Mouse (Mus musculus) intestine, embryonic 14.5 days (tissue): ENCODE results near the gene Atg4a. TPM values are rescaled to one million over a fixed set of nuclear protein-coding genes. Genes with fewer than 3 reads are reported as not detected.

ENCODE experiments used
- ATAC-seq: fragments of 200-750 bp; cut with Nextera tagmentation; replicated peaks from 2 replicates; pipeline ENCODE4 v1.8.0; 2017; ENCODE audit warnings: low read depth, moderate number of reproducible peaks, moderate TSS enrichment, moderate library complexity; ENCODE audit not compliant: low FRiP score, low TSS enrichment
- DNase-seq: peaks from one replicate; pipeline ENCODE4 v3.0.0-alpha.2; 2018; ENCODE audit warnings: low spot score
- H3K27ac ChIP-seq: fragments of 300-500 bp; sonication (generic); 2 replicates; pipeline ENCODE4 v1.5.1; 2014; ENCODE audit warnings: low read depth, mild to moderate bottlenecking, control low read depth
- H3K27me3 ChIP-seq: fragments of 300-500 bp; sonication (generic); replicated peaks from 2 replicates; pipeline ENCODE4 v1.6.1; 2014; ENCODE audit warnings: low read length, control low read depth; ENCODE audit not compliant: control insufficient read depth, insufficient read depth
- H3K36me3 ChIP-seq: fragments of 300-500 bp; sonication (generic); 2 replicates; pipeline ENCODE4 v1.6.1; 2014; ENCODE audit warnings: low read length, control low read depth; ENCODE audit not compliant: control insufficient read depth, insufficient read depth
- H3K4me1 ChIP-seq: fragments of 300-500 bp; sonication (generic); replicated peaks from 2 replicates; pipeline ENCODE4 v1.6.1; 2014; ENCODE audit warnings: low read length, control low read depth, mixed read lengths; ENCODE audit not compliant: control insufficient read depth, insufficient read depth
- H3K4me2 ChIP-seq: fragments of 300-500 bp; sonication (generic); 2 replicates; pipeline ENCODE4 v1.6.1; 2014; ENCODE audit warnings: low read length
- H3K4me3 ChIP-seq: fragments of 300-500 bp; sonication (generic); 2 replicates; pipeline ENCODE4 v1.5.1; 2014; ENCODE audit warnings: low read depth, low read length, control low read depth, mixed read lengths
- H3K9ac ChIP-seq: fragments of 300-500 bp; sonication (generic); 2 replicates; pipeline ENCODE4 v1.6.1; 2014; ENCODE audit warnings: mild to moderate bottlenecking, low read length
- H3K9me3 ChIP-seq: fragments of 300-500 bp; sonication (generic); 2 replicates; pipeline ENCODE4 v1.6.1; 2016; ENCODE audit warnings: low read length, control low read depth; ENCODE audit not compliant: control insufficient read depth
- WGBS: fragments of 180-500 bp; shearing (Covaris S2); extraction: QIAGEN DNeasy Blood & Tissue Kit; methylation state at CpG from one replicate; pipeline ENCODE4 v1.1.7; 2014; 5-methylcytosine and 5-hydroxymethylcytosine counted together
- polyA plus RNA-seq: library from polyadenylated mRNA; unstranded; fragments of >200 nt; fragmentation: Nextera tagmentation; extraction: Ambion mirVana; gene quantifications from 2 replicates; pipeline ENCODE4 v1.2.1, GENCODE M21; 2014

The Atg4a gene
- polyA plus RNA-seq, 1 experiment from 2014 or later, result 13.3 TPM

- Histone ChIP-seq H3K27me3 (0 out of 2 replicates have a peak, but pooled peaks cover 16% of the 10 kb centered on the region), H3K4me3 (no peak overlapping the region), H3K9me3 (no peaks in the 10 kb centered on the region), H3K9ac (no peak overlapping the region), H3K4me2 (no peak overlapping the region), H3K27ac (no peak overlapping the region), H3K4me1 (no peaks in the 10 kb centered on the region), H3K36me3 (no peaks in the 10 kb centered on the region)
- WGBS, result 55% methylated on average over 2 of the region's 2 CpGs
- DNase-seq (no peak), ATAC-seq (no peak)
These were observed 22.8 kb downstream of the Atg4a start for GRCm38 (mm10) chrX:140979546-140979945.

GRCm38 (mm10) chrX:140980163-140980562, 23.5 kb downstream of the Atg4a start:
- 0 out of 2 replicates have a peak, but pooled peaks cover 17% of the 10 kb centered on the region for H3K27me3 ChIP-seq

GRCm38 (mm10) chrX:140983206-140983960, 26.7 kb downstream of the Atg4a start:
- no peaks in the 10 kb centered on the region for H3K9me3 ChIP-seq
- H3K4me2 ChIP-seq, result no peak overlapping the region
- no peaks in the 10 kb centered on the region for H3K36me3 ChIP-seq
- peaks cover 32% of the 10 kb centered on the region for H3K27me3 ChIP-seq
- no peak for ATAC-seq
- no peak for DNase-seq
- 48% methylated on average over 6 of the region's 6 CpGs for WGBS
- no peak overlapping the region for H3K27ac ChIP-seq
- H3K9ac ChIP-seq, result no peak overlapping the region
- H3K4me1 ChIP-seq, result no peaks in the 10 kb centered on the region
- no peak overlapping the region for H3K4me3 ChIP-seq

More at GRCm38 (mm10) chrX:140980163-140980562, 23.5 kb downstream of the Atg4a start:
- WGBS, result 62% methylated on average over 4 of the region's 4 CpGs
- no peaks in the 10 kb centered on the region for H3K4me1 ChIP-seq
- no peaks in the 10 kb centered on the region for H3K9me3 ChIP-seq
- no peak overlapping the region for H3K27ac ChIP-seq
- no peak overlapping the region for H3K9ac ChIP-seq
- H3K4me2 ChIP-seq, result no peak overlapping the region
- ATAC-seq, result no peak
- no peak overlapping the region for H3K4me3 ChIP-seq
- no peaks in the 10 kb centered on the region for H3K36me3 ChIP-seq
- no peak for DNase-seq

DNA sequence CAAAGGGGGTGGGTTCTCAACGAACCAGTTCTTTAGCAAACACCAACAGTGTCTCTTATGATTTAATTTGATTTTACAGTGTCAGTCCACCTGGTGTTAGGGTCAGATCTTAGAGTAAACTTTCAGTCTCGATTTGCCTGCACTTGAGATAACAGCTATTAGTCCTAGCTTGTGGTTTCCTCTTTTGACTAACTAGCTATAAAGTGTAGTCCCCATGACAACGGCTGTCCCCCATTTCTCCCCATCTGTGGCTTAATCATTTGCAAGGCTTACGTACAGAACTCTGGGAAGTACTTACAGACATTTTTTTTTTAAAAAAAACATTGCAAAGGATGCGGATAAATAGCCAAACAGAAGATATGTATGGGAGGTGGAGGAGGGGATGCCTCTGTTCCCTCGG, 28.1 kb downstream of the Atg4a start:
- ATAC-seq (no peak), DNase-seq (no peak)
- no peak overlapping the region for H3K4me2 ChIP-seq
- H3K4me3 ChIP-seq, result no peak overlapping the region
- peaks cover 28% of the 10 kb centered on the region for H3K27me3 ChIP-seq
- no peaks in the 10 kb centered on the region for H3K36me3 ChIP-seq
- no peak overlapping the region for H3K9ac ChIP-seq
- H3K9me3 ChIP-seq, result no peaks in the 10 kb centered on the region
- no peak overlapping the region for H3K27ac ChIP-seq
- 48% methylated on average over 6 of the region's 6 CpGs for WGBS
- H3K4me1 ChIP-seq, result no peaks in the 10 kb centered on the region

DNA sequence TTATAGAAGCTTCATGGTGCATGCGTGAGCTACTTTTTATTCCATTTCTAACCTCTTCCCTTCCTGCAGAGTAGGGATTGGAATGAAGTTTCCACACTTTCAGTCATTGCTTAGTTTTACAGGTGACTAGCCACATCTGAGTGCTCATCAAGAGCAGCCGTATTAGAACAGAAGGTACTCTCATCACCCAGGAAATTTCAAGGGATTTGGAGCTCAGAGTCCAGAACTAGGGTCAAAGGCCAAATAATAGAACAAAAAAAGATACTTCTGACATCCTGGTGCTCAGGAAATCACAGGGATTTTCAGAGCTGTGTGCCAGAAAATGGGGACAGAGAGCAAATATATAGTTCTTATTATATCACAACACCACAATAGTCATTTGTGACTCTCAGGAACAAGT, 28.5 kb downstream of the Atg4a start:
- no peak overlapping the region for H3K4me2 ChIP-seq
- H3K4me1 ChIP-seq, result no peaks in the 10 kb centered on the region
- no peak overlapping the region for H3K27ac ChIP-seq
- no peaks in the 10 kb centered on the region for H3K9me3 ChIP-seq
- H3K27me3 ChIP-seq, result peaks cover 30% of the 10 kb centered on the region
- DNase-seq (no peak), ATAC-seq (no peak)
- no peaks in the 10 kb centered on the region for H3K36me3 ChIP-seq
- H3K4me3 ChIP-seq, result no peak overlapping the region
- H3K9ac ChIP-seq, result no peak overlapping the region
- 86% methylated on average over 2 of the region's 2 CpGs for WGBS

- Histone ChIP-seq H3K4me1 (no peaks in the 10 kb centered on the region), H3K9me3 (no peaks in the 10 kb centered on the region), H3K9ac (no peak overlapping the region), H3K4me2 (no peak overlapping the region), H3K4me3 (no peak overlapping the region), H3K36me3 (no peaks in the 10 kb centered on the region), H3K27me3 (peaks cover 5% of the 10 kb centered on the region; the same call in 1 of the 2 replicates), H3K27ac (no peak overlapping the region)
- DNase-seq (no peak), ATAC-seq (no peak)
- WGBS, result 80% methylated on average over 1 of the region's 1 CpGs
These were observed 40.3 kb downstream of the Atg4a start for GRCm38 (mm10) chrX:140996909-140997516.

DNA sequence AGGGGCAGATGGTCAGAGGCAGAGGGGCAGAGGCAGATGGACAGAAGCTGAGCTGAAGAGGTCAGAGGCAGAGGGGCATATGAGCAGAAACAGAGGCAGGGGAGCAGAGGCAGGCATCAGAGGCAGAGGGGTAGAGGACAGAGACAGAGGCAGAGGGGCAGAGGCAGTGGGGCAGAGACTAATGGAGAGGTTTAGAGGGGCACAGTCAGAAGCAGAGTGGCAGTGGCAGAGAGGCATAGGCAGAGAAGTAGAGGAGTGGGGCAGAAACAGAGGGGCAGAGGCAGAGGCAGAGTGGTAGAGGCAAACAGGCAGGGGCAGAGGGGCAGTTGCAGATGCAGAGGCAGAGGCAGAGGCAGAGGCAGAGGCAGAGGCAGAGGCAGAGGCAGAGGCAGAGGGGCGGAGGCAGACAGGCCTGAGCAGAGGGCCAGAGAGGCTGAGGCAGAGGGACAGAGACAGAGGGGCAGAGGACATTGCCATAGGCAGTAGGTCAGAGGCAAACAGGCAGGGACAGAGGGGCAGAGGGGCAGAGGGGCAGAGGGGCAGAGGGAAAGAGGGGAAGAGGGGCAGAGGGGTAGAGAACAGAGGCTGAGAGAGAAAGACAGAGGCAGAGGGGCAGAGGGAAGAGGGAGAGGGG, 41.3 kb downstream of the Atg4a start:
- WGBS, result 86% methylated on average over 1 of the region's 1 CpGs
- no peak overlapping the region for H3K4me2 ChIP-seq
- DNase-seq, result no peak
- no peak overlapping the region for H3K4me3 ChIP-seq
- no peaks in the 10 kb centered on the region for H3K36me3 ChIP-seq
- no peak overlapping the region for H3K9ac ChIP-seq
- ATAC-seq, result no peak
- no peaks in the 10 kb centered on the region for H3K4me1 ChIP-seq
- no peak overlapping the region for H3K27ac ChIP-seq
- H3K27me3 ChIP-seq, result peaks cover 5% of the 10 kb centered on the region; the same call in 1 of the 2 replicates
- H3K9me3 ChIP-seq, result no peaks in the 10 kb centered on the region

DNA sequence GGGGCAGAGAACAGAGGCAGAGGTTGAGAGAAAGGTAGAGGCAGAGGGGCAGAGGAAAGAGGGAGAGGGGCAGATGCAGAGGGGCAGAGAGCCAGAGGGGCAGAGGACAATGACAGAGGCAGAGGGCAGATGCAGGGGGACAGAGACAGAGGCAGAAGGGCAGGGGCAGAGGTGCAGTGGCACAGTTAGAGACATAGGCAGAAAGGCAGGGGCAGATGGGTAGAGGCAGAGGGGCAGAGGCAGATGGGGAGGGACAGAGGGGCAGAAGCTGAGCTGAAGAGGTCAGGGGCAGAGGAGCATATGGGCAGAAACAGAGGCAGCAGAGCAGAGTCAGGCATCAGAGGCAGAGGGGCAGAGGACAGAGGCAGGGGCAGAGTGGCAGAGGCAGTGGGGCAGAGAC, 42.2 kb downstream of the Atg4a start:
- Histone ChIP-seq H3K4me1 (no peaks in the 10 kb centered on the region), H3K27me3 (0 out of 2 replicates have a peak, but pooled peaks cover 5% of the 10 kb centered on the region), H3K9me3 (no peaks in the 10 kb centered on the region), H3K27ac (no peak overlapping the region), H3K9ac (no peak overlapping the region), H3K36me3 (no peaks in the 10 kb centered on the region), H3K4me2 (no peak overlapping the region), H3K4me3 (no peak overlapping the region)
- DNase-seq, result no peak
- ATAC-seq, result no peak
